Mouse (Mus musculus) cerebellum, adult 11-12 months (tissue): ENCODE data around the gene Zfyve16.

Experiments
- DNase-seq: peaks from one replicate; pipeline ENCODE4 v3.0.0; 2022

Zfyve16 gene

DNA sequence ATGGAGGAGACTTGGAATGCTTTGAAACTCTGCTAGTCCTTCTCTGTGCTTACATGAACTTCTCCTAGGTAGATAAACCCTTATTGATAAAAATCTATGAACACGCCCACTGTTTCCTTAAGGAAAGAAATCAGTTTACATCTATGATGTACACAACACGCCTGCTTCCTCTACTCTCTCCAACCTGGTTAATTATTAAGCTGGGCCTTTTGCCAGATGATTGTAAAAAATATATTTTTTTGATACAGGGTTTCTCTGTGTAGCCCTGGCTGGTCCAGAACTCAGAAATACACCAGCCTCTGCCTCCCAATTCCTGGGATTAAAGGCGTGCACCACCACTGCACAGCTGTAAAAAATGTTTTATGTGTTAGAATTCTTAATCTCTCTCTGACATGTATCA lies 66.0 kb downstream of the Zfyve16 start:
- no peak for DNase-seq

DNA sequence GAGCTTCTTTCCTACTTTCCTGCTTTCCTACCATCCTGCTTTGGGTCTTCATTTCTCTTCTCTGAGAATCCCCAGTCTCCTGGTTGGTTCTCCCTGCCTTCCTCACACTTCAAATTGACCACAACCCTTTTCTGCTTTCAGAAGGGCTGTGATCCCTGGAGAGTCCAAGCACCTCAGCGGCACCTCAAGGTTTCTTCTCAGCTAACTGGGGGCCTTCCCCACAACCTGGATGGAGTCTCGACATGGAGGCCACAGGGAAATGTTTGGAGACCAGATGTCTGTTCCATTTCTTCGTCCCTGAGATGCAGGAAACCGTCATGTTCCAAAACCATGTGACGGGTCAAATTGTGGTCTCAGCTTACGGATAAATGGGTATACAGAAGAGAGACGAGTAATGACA lies 83.8 kb downstream of the Zfyve16 start:
- no peak for DNase-seq

DNA sequence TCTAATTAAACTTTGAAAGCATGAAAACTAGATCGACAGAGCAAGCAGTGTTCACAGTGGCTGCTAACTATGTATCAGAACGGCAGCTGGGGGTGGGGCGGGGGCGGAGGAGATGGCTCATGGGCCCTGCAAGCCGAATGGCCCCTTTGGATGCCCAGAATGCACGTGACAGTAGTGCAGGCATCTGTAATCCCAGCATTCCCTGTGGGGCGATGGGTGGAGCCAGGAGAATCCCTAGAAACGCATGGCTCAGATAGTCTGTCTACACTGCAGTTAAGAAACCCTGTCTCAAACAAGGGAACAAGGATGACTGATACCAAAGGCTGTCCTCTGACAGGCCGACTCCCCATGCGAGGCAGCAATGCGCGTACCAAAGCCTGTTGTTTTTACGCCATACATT lies 90.4 kb downstream of the Zfyve16 start:
- DNase-seq: no peak

DNA sequence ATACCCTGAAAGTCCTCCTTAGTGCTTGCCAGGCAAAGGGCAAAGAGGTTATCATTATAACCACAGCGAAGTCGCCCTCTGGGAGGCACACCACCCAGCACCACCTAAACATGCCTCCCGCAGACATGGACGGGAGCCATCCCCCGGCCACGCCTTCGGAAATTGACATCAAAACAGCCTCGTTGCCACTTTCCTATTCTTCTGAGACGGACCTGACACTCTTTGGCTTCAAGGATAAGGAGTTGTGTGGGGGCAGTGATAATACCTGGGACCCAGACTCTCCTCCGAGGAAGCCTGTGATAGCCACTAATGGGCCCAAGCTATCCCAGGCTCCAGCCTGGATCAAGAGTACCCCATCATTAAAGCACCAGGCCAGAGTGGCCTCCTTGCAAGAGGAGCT lies 92.0 kb downstream of the Zfyve16 start:
- no peak for DNase-seq
